Mouse (Mus musculus) spleen, adult 2 months (tissue): ENCODE measurements around the gene Myo1d. TPM values are rescaled to one million over a fixed set of nuclear protein-coding genes. Genes with fewer than 3 reads are reported as not detected.
A peak's percentile ranks its signal among the peaks of the same experiment; 100 is the strongest.

Source experiments
- DNase-seq, 2 experiments: peaks; one replicate each; pipeline versions ENCODE4 v3.0.0 to v3.0.0-alpha.2; 2012 to 2021; ENCODE audit warnings: low spot score in 2 of 2, low read depth in 1 of 2
- H3K27ac ChIP-seq: fragments of 200-500 bp; 2 replicates; pipeline ENCODE4 v1.5.1; 2012; ENCODE audit warnings: low read length, inconsistent platforms; ENCODE audit not compliant: insufficient read depth
- H3K27me3 ChIP-seq: fragments of 200-500 bp; 2 replicates; pipeline ENCODE4 v1.6.1; 2012; ENCODE audit warnings: mild to moderate bottlenecking, moderate library complexity, low read length, inconsistent platforms; ENCODE audit not compliant: control insufficient read depth, insufficient read depth
- H3K36me3 ChIP-seq: fragments of 200-500 bp; 2 replicates; pipeline ENCODE4 v1.6.1; 2012; ENCODE audit warnings: mild to moderate bottlenecking, low read length, inconsistent platforms; ENCODE audit not compliant: control insufficient read depth, insufficient read depth
- H3K4me1 ChIP-seq: fragments of 200-500 bp; 2 replicates; pipeline ENCODE4 v1.6.1; 2011; ENCODE audit warnings: inconsistent platforms; ENCODE audit not compliant: control insufficient read depth, insufficient read depth, insufficient read length
- H3K4me3 ChIP-seq: fragments of 200-500 bp; 2 replicates; pipeline ENCODE4 v1.5.1; 2011; ENCODE audit warnings: mild to moderate bottlenecking, inconsistent platforms; ENCODE audit not compliant: insufficient read depth, insufficient read length; ENCODE audit errors: extremely low read depth
- CTCF ChIP-seq: fragments of 200-500 bp; IDR thresholded peaks from 2 replicates; pipeline ENCODE4 v1.5.1; 2011; ENCODE audit warnings: mild to moderate bottlenecking, inconsistent platforms; ENCODE audit not compliant: insufficient read depth, insufficient read length, insufficient replicate concordance; ENCODE audit errors: extremely low read depth
- POLR2A ChIP-seq: fragments of 200-500 bp; IDR thresholded peaks from 2 replicates; pipeline ENCODE4 v1.6.1; 2011; ENCODE audit warnings: low read depth, low read length, inconsistent platforms
- WGBS: fragments of 180-500 bp; shearing (Covaris S2); methylation state at CpG from one replicate; pipeline ENCODE4 v1.1.7; 2018; 5-methylcytosine and 5-hydroxymethylcytosine counted together
- polyA plus RNA-seq: library from polyadenylated mRNA; depleted of rRNA; stranded (reverse); fragments of >200 nt; gene quantifications from 2 replicates; pipeline ENCODE4 v1.2.3, GENCODE M21; 2012

Myo1d gene
- polyA plus RNA-seq, 1 experiment = 6.2 TPM

- WGBS = 85% methylated on average over 1 of the region's 1 CpGs
Observed at GRCm38 (mm10) chr11:80713705-80714104, 66.1 kb downstream of the Myo1d start.

DNA sequence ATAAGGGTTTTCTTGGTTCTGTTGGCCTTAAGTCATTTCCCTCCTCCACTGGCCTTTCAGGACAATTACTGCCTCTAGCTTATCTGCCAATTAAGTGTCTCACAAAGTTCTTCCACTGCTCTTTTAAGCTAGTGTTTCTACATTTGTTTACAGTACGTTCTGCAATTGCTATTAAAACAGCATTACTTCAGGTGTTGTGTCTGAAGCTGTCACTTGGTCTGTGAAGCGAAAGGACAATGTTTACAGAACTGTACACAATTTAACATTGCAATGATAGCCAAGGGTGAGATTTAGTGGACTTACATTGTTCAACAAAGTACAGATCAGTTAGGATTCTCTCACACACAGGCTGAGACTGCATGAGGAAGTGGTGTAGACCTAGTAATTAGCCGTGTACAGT lies 67.6 kb downstream of the Myo1d start:
- Histone ChIP-seq H3K36me3 (no peaks in the 10 kb centered on the region), H3K27ac (no peak overlapping the region), H3K4me3 (no peak overlapping the region), H3K4me1 (no peaks in the 10 kb centered on the region), H3K27me3 (no peaks in the 10 kb centered on the region)
- 74% methylated on average over 3 of the region's 3 CpGs for WGBS
- no peak for DNase-seq
- no peak for TF ChIP-seq POLR2A
- TF ChIP-seq CTCF = no peak

More at GRCm38 (mm10) chr11:80713705-80714104, 66.1 kb downstream of the Myo1d start:
- Histone ChIP-seq H3K27ac (no peak overlapping the region), H3K27me3 (no peaks in the 10 kb centered on the region), H3K4me3 (no peak overlapping the region), H3K4me1 (no peaks in the 10 kb centered on the region; the same call in 1 of the 2 replicates), H3K36me3 (no peaks in the 10 kb centered on the region)
- no peak for DNase-seq
- TF ChIP-seq CTCF (no peak), POLR2A (no peak)

GRCm38 (mm10) chr11:80711336-80711735 lies 68.5 kb downstream of the Myo1d start:
- DNase-seq = no peak
- TF ChIP-seq POLR2A = no peak
- no peak for TF ChIP-seq CTCF
- H3K4me1 ChIP-seq = no peaks in the 10 kb centered on the region
- 47% methylated on average over 6 of the region's 6 CpGs for WGBS
- no peak overlapping the region for H3K27ac ChIP-seq
- no peaks in the 10 kb centered on the region for H3K27me3 ChIP-seq
- H3K36me3 ChIP-seq = no peaks in the 10 kb centered on the region
- no peak overlapping the region for H3K4me3 ChIP-seq

GRCm38 (mm10) chr11:80700611-80701010 lies 79.2 kb downstream of the Myo1d start:
- H3K4me1 ChIP-seq = no peaks in the 10 kb centered on the region
- DNase-seq = peak in 1 of 2 experiments; percentile 8
- TF ChIP-seq POLR2A (no peak), CTCF (no peak)
- no peak overlapping the region for H3K27ac ChIP-seq
- WGBS = 40% methylated on average over 4 of the region's 4 CpGs
- no peaks in the 10 kb centered on the region for H3K36me3 ChIP-seq
- H3K27me3 ChIP-seq = no peaks in the 10 kb centered on the region
- no peak overlapping the region for H3K4me3 ChIP-seq

GRCm38 (mm10) chr11:80698721-80699120 lies 81.1 kb downstream of the Myo1d start:
- H3K4me1 ChIP-seq = no peaks in the 10 kb centered on the region
- WGBS = 70% methylated on average over 3 of the region's 3 CpGs
- TF ChIP-seq CTCF (no peak), POLR2A (no peak)
- H3K27me3 ChIP-seq = no peaks in the 10 kb centered on the region
- H3K27ac ChIP-seq = no peak overlapping the region
- no peaks in the 10 kb centered on the region for H3K36me3 ChIP-seq
- no peak overlapping the region for H3K4me3 ChIP-seq
- no peak for DNase-seq

GRCm38 (mm10) chr11:80696350-80696749 lies 83.5 kb downstream of the Myo1d start:
- H3K4me3 ChIP-seq = no peak overlapping the region
- DNase-seq = peak in 1 of 2 experiments; percentile 12
- 8% methylated on average over 4 of the region's 4 CpGs for WGBS
- H3K27me3 ChIP-seq = no peaks in the 10 kb centered on the region
- no peaks in the 10 kb centered on the region for H3K4me1 ChIP-seq
- no peak overlapping the region for H3K27ac ChIP-seq
- TF ChIP-seq CTCF (peak; percentile 9; the same call in 1 of the 2 replicates), POLR2A (no peak)
- no peaks in the 10 kb centered on the region for H3K36me3 ChIP-seq

DNA sequence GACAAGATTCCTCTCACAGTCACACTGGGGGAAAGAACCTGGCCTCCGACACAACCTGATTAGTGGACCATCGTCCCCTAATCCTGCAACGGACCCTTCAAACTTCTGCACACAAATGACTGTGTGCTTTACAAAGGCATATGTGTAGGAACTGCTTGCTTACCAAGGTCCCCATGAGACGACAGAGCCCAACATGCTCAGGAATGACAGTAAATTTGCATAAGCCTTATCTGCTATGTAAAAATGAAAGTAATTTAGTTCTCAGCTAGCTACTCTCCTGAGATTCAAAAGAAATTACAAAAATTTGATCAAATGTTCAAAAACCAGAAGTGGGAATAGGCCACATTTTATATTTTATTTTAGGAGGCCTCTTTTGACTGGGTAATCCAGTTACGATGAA lies 95.2 kb downstream of the Myo1d start:
- no peak for DNase-seq
- Histone ChIP-seq H3K4me1 (no peaks in the 10 kb centered on the region), H3K4me3 (no peak overlapping the region), H3K27ac (no peak overlapping the region), H3K27me3 (no peaks in the 10 kb centered on the region), H3K36me3 (no peaks in the 10 kb centered on the region)
- TF ChIP-seq CTCF (no peak), POLR2A (no peak)
- WGBS = 86% methylated on average over 5 of the region's 5 CpGs
